Mouse (Mus musculus) bone marrow macrophage, adult 2 months (primary cell): ENCODE measurements around the gene Hpgd.

Experiments used
- CTCF ChIP-seq: IDR thresholded peaks from 2 replicates; pipeline ENCODE4 v1.5.1; 2012; ENCODE audit warnings: low read depth, mild to moderate bottlenecking, low read length, moderate library complexity
- POLR2A ChIP-seq: IDR thresholded peaks from 2 replicates; pipeline ENCODE4 v1.6.1; 2012; ENCODE audit warnings: mild to moderate bottlenecking, low read depth, low read length, borderline replicate concordance

DNA sequence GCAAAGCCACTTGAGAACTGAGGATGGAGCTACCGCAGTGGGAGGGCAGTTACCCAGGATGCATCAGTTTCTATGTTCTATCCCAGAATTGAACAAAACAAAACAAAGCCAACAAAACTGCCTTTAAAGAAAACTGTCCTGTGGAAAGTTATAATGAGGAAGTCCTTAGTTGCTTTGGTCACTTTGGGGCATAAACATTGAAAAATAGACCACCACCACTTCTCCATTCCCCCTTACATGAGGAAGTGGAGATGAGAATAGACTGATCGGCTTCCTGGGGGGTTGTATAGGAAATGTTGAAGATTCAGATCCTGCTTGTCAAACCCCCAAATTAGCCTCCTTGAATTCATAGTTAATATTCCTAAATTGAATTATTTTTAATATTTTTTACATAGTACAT, 19.2 kb downstream of the Hpgd start:
- TF ChIP-seq CTCF (no peak), POLR2A (no peak)
